ENCODE assay signal across 13 mouse cellular contexts in the genomic region with DNA sequence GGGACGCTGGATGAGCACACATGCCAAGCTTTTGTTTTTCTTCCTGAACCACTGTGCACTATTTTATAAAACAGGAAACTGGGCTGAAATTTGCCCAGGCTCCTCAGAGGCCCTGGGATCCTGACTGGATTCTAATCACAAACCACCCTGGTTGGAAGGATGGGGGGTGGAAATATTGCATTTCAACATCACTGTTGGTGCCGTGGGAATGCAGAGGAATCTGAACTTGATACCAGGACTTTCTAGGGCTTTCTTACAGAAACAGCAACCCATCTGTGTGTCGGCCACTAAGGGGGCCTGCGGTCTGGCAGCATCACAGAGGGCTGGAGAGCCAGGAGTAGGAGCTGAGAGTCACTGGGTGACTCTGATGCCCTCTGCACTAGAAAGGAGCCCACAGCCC. TPM values are rescaled to one million over a fixed set of nuclear protein-coding genes. Genes with fewer than 3 reads are reported as not detected.
DNase-seq lines count a peak whose midpoint lies in the region; ATAC-seq lines count a peak whose summit lies in the region.
"Had no signal": no experiment of that assay in that cellular context is flagged by ENCODE, and none has a peak within 500 bp of the region (broad histone marks: within the 10 kb centered on the region; RNA-seq: fewer than 3 reads in every experiment).

No protein-coding gene starts in this region.

- DNase-seq in forebrain, embryonic 14.5 days (ENCODE audit: low spot score) = no peak
- no peak for DNase-seq in kidney, adult 18-20 months
- DNase-seq in neural tube, embryonic 11.5 days (ENCODE audit: low spot score) = no peak
- DNase-seq in neural tube, embryonic 10.5 days (ENCODE audit: extremely low spot score, low spot score) = no peak
- no peak for DNase-seq in adrenal gland, adult 18-20 months (ENCODE audit: low spot score in 2 of 2)
- DNase-seq: cerebellum, adult 8-10 months; liver, postnatal 0 days; midbrain, embryonic 14.5 days; right cerebral cortex, postnatal 14 days; thymus, postnatal 4 days had no signal

- H3K4me1 ChIP-seq in forebrain, embryonic 14.5 days (ENCODE audit: control insufficient read depth, insufficient read depth, low read length) = peaks cover 8% of the 10 kb centered on the region
- H3K4me1 ChIP-seq in forebrain, embryonic 13.5 days = peaks cover 17% of the 10 kb centered on the region
- H3K4me1 ChIP-seq in kidney, embryonic 14.5 days (ENCODE audit: control insufficient read depth, insufficient read depth, low read length) = peaks cover 29% of the 10 kb centered on the region
- peaks cover 11% of the 10 kb centered on the region for H3K4me1 ChIP-seq in neural tube, embryonic 11.5 days (ENCODE audit: control insufficient read depth, insufficient read depth, low read length)
- H3K4me1 ChIP-seq in limb, embryonic 13.5 days = peaks cover 34% of the 10 kb centered on the region

- H3K27me3 ChIP-seq in forebrain, embryonic 14.5 days (replicated peaks; ENCODE audit: control insufficient read depth, insufficient read depth, low read length) = no peaks in the 10 kb centered on the region
- H3K27me3 ChIP-seq in forebrain, embryonic 13.5 days = no peaks in the 10 kb centered on the region
- no peaks in the 10 kb centered on the region for H3K27me3 ChIP-seq in kidney, embryonic 14.5 days (ENCODE audit: control insufficient read depth, insufficient read depth, low read length)
- no peaks in the 10 kb centered on the region for H3K27me3 ChIP-seq in neural tube, embryonic 11.5 days (ENCODE audit: control insufficient read depth, insufficient read depth, low read length)
- no peaks in the 10 kb centered on the region for H3K27me3 ChIP-seq in limb, embryonic 13.5 days

- 0 out of 2 replicates have a peak overlapping the region, but pooled peaks have one; percentile 11 for H3K27ac ChIP-seq in forebrain, embryonic 14.5 days (ENCODE audit: low read depth, low read length)
- H3K27ac ChIP-seq in forebrain, embryonic 13.5 days = no peak overlapping the region
- H3K27ac ChIP-seq in kidney, embryonic 14.5 days (ENCODE audit: low read depth, low read length) = peak overlapping the region; percentile 57; the same call in 1 of the 2 replicates
- 0 out of 2 replicates have a peak overlapping the region, but pooled peaks have one; percentile 6 for H3K27ac ChIP-seq in neural tube, embryonic 11.5 days (ENCODE audit: low read depth, low read length)
- no peak overlapping the region for H3K27ac ChIP-seq in limb, embryonic 13.5 days

- no peaks in the 10 kb centered on the region for H3K36me3 ChIP-seq in forebrain, embryonic 14.5 days (ENCODE audit: control insufficient read depth, insufficient read depth, low read length)
- H3K36me3 ChIP-seq in forebrain, embryonic 13.5 days (ENCODE audit: poor library complexity, severe bottlenecking) = no peaks in the 10 kb centered on the region
- no peaks in the 10 kb centered on the region for H3K36me3 ChIP-seq in kidney, embryonic 14.5 days (ENCODE audit: control insufficient read depth, insufficient read depth, low read length)
- H3K36me3 ChIP-seq in neural tube, embryonic 11.5 days (ENCODE audit: control insufficient read depth, insufficient read depth, low read length) = no peaks in the 10 kb centered on the region
- H3K36me3 ChIP-seq in limb, embryonic 13.5 days = no peaks in the 10 kb centered on the region

- no peak overlapping the region for H3K9ac ChIP-seq in forebrain, embryonic 14.5 days (ENCODE audit: low read length)
- no peak overlapping the region for H3K9ac ChIP-seq in forebrain, embryonic 13.5 days
- no peak overlapping the region for H3K9ac ChIP-seq in kidney, embryonic 14.5 days (ENCODE audit: low read depth, low read length)
- H3K9ac ChIP-seq in neural tube, embryonic 11.5 days (ENCODE audit: low read length) = no peak overlapping the region
- peak overlapping the region; percentile 35; the same call in 1 of the 2 replicates for H3K9ac ChIP-seq in limb, embryonic 13.5 days
- H3K9ac ChIP-seq: liver, postnatal 0 days had no signal

- H3K4me3 ChIP-seq in forebrain, embryonic 14.5 days (ENCODE audit: low read depth, low read length) = no peak overlapping the region
- no peak overlapping the region for H3K4me3 ChIP-seq in forebrain, embryonic 13.5 days
- no peak overlapping the region for H3K4me3 ChIP-seq in kidney, embryonic 14.5 days (ENCODE audit: low read length)
- H3K4me3 ChIP-seq in neural tube, embryonic 11.5 days (ENCODE audit: low read depth, low read length) = no peak overlapping the region
- H3K4me3 ChIP-seq in limb, embryonic 13.5 days = no peak overlapping the region

- no peak overlapping the region for H3K4me2 ChIP-seq in forebrain, embryonic 14.5 days (ENCODE audit: low read length)
- no peak overlapping the region for H3K4me2 ChIP-seq in forebrain, embryonic 13.5 days
- no peak overlapping the region for H3K4me2 ChIP-seq in kidney, embryonic 14.5 days (replicated peaks; ENCODE audit: low read depth, low read length)
- H3K4me2 ChIP-seq in neural tube, embryonic 11.5 days (ENCODE audit: low read depth) = no peak overlapping the region
- H3K4me2 ChIP-seq in limb, embryonic 13.5 days (replicated peaks) = no peak overlapping the region

- H3K9me3 ChIP-seq in forebrain, embryonic 14.5 days (replicated peaks; ENCODE audit: control insufficient read depth, low read length) = no peaks in the 10 kb centered on the region
- H3K9me3 ChIP-seq in forebrain, embryonic 13.5 days (replicated peaks) = no peaks in the 10 kb centered on the region
- no peaks in the 10 kb centered on the region for H3K9me3 ChIP-seq in kidney, embryonic 14.5 days (ENCODE audit: control insufficient read depth, low read length)
- no peaks in the 10 kb centered on the region for H3K9me3 ChIP-seq in neural tube, embryonic 11.5 days (ENCODE audit: control insufficient read depth, low read length)
- H3K9me3 ChIP-seq in limb, embryonic 13.5 days = no peaks in the 10 kb centered on the region

- ATAC-seq in forebrain, embryonic 14.5 days = no peak
- no peak for ATAC-seq in forebrain, embryonic 13.5 days
- no peak for ATAC-seq in kidney, embryonic 14.5 days (ENCODE audit: low FRiP score, low TSS enrichment)
- no peak for ATAC-seq in neural tube, embryonic 11.5 days (ENCODE audit: insufficient read depth, low FRiP score, low TSS enrichment)
- no peak for ATAC-seq in limb, embryonic 13.5 days (ENCODE audit: low FRiP score, low read depth)
- ATAC-seq: liver, postnatal 0 days had no signal

- 78% methylated on average over 4 of the region's 4 CpGs for WGBS in forebrain, embryonic 14.5 days
- WGBS in forebrain, embryonic 13.5 days = 79% methylated on average over 4 of the region's 4 CpGs
- 59% methylated on average over 4 of the region's 4 CpGs for WGBS in kidney, embryonic 14.5 days
- WGBS in neural tube, embryonic 11.5 days = 80% methylated on average over 4 of the region's 4 CpGs
- WGBS in limb, embryonic 13.5 days = 60% methylated on average over 4 of the region's 4 CpGs

RNA-seq across cellular contexts. Expression of a gene that starts 47.5 kb away (rescaled TPM):
- 22.3 and 24.9 TPM in 2 replicates for polyA plus RNA-seq in forebrain, embryonic 14.5 days (2014; fragmentation: Nextera tagmentation; extraction: Ambion mirVana)
- 19.8 and 21.7 TPM in 2 replicates for polyA plus RNA-seq in forebrain, embryonic 13.5 days (2015; fragmentation: Nextera tagmentation; extraction: Ambion mirVana)
- polyA plus RNA-seq in kidney, embryonic 14.5 days (2014; fragmentation: Nextera tagmentation; extraction: Ambion mirVana) = 109 and 114 TPM in 2 replicates
- polyA plus RNA-seq in neural tube, embryonic 11.5 days (2014; fragmentation: Nextera tagmentation; extraction: Ambion mirVana) = 47.5 and 51.1 TPM in 2 replicates
- 74.0 and 77.5 TPM in 2 replicates for polyA plus RNA-seq in limb, embryonic 13.5 days (2015; fragmentation: Nextera tagmentation; extraction: Ambion mirVana)
- total RNA-seq in adrenal gland, adult 18-20 months (2021) = 100 to 1,000 TPM in 1 of 2 experiments, 10 to 100 TPM in 1; 63.7 to 118 TPM

Comparison
In these comparisons a context has a peak if more than half of its experiments do, and no peak if none do; other contexts are left out.
1. H3K27ac ChIP-seq: peak in forebrain, embryonic 14.5 days (single experiment), kidney, embryonic 14.5 days (single experiment) and neural tube, embryonic 11.5 days (single experiment); none in forebrain, embryonic 13.5 days (single experiment) and limb, embryonic 13.5 days (single experiment).